Mouse (Mus musculus): ENCODE results near the gene Aars2. TPM values are rescaled to one million over a fixed set of nuclear protein-coding genes. Genes with fewer than 3 reads are reported as not detected.

The Aars2 gene
- total and polyA plus RNA-seq, 2 experiments from 2014 or later: 15.0 to 25.6 TPM

DNA sequence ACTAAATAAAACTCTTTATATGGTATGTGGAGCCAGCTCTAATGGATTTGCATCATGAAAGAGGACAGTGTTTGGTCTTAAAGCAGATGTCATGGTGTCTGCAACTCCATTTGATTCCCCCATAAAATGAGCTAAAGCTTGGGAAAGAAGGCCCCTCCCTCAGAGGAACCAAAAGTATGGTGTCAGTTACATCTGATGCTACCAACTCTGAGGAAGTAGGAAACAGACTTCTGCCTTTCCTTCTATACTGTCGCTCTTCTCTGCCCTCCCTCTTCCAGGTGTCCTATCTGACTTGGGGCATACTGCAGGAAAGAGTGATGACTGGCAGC is 59.4 kb downstream of the Aars2 start:
- H3K9ac ChIP-seq (replicated peaks; ENCODE audit: low read depth, low read length): no peak overlapping the region
- TF ChIP-seq CTCF (IDR thresholded peaks at IDR 0.05; ENCODE audit: low read depth) (no peak), EP300 (IDR thresholded peaks at IDR 0.05; ENCODE audit: low read depth) (no peak)
- peaks cover 54% of the 10 kb centered on the region for H3K36me3 ChIP-seq (replicated peaks; ENCODE audit: control insufficient read depth, insufficient read depth, low read length)
- H3K27ac ChIP-seq (ENCODE audit: low read depth): no peak overlapping the region
- no peak for ATAC-seq (ENCODE audit: insufficient read depth, low read depth)
- 58% methylated on average over 1 of the region's 1 CpGs for WGBS
- no peak overlapping the region for H3K4me3 ChIP-seq (ENCODE audit: low read depth, low read length)
- H3K4me1 ChIP-seq (ENCODE audit: control insufficient read depth, insufficient read depth): peaks cover 10% of the 10 kb centered on the region
- no peak overlapping the region for H3K4me2 ChIP-seq (ENCODE audit: low read depth, low read length)
- H3K27me3 ChIP-seq (ENCODE audit: control insufficient read depth, insufficient read depth, low read length): no peaks in the 10 kb centered on the region
- no peak for DNase-seq (ENCODE audit: low spot score)
- no peaks in the 10 kb centered on the region for H3K9me3 ChIP-seq (replicated peaks; ENCODE audit: control insufficient read depth, low read length)

- Histone ChIP-seq H3K4me1 (ENCODE audit: control insufficient read depth, insufficient read depth) (peaks cover 10% of the 10 kb centered on the region), H3K27me3 (ENCODE audit: control insufficient read depth, insufficient read depth, low read length) (no peaks in the 10 kb centered on the region), H3K36me3 (replicated peaks; ENCODE audit: control insufficient read depth, insufficient read depth, low read length) (peaks cover 60% of the 10 kb centered on the region), H3K27ac (ENCODE audit: low read depth) (0 out of 2 replicates have a peak overlapping the region, but pooled peaks have one; percentile 36), H3K4me3 (ENCODE audit: low read depth, low read length) (no peak overlapping the region), H3K9ac (replicated peaks; ENCODE audit: low read depth, low read length) (no peak overlapping the region), H3K9me3 (replicated peaks; ENCODE audit: control insufficient read depth, low read length) (no peaks in the 10 kb centered on the region), H3K4me2 (ENCODE audit: low read depth, low read length) (no peak overlapping the region)
- no peak for ATAC-seq (ENCODE audit: insufficient read depth, low read depth)
- no peak for DNase-seq (ENCODE audit: low spot score)
- no peak for TF ChIP-seq CTCF (IDR thresholded peaks at IDR 0.05; ENCODE audit: low read depth)
- no peak for TF ChIP-seq EP300 (IDR thresholded peaks at IDR 0.05; ENCODE audit: low read depth)
- 58% methylated on average over 18 of the region's 18 CpGs for WGBS
These were observed 59.9 kb downstream of the Aars2 start for GRCm38 (mm10) chr17:45566360-45567161.

DNA sequence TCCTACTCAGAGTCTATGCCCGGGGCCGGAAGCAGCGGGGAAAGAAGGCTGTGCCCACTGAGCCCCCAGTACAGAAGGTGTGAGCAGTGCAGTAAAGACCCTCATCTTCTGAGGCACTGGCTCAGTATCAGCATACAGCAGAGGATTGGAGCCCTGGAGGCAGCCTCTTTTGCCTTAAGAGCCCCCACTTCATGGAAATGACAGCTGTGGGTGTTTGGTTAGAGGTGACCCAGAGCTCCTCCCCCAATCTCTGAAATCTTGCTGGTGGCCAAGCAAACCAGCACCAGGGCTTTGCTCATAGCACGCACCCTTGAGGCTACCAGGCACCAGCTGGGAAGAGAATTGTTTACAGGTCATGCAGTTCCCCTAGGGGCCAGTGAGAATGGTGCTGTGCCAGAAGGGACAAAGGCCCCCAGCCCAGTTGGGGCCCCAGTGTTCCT is 60.5 kb downstream of the Aars2 start:
- H3K4me1 ChIP-seq (ENCODE audit: control insufficient read depth, insufficient read depth): peaks cover 13% of the 10 kb centered on the region
- no peaks in the 10 kb centered on the region for H3K9me3 ChIP-seq (replicated peaks; ENCODE audit: control insufficient read depth, low read length)
- DNase-seq (ENCODE audit: low spot score): no peak
- H3K9ac ChIP-seq (replicated peaks; ENCODE audit: low read depth, low read length): no peak overlapping the region
- H3K4me2 ChIP-seq (ENCODE audit: low read depth, low read length): no peak overlapping the region
- H3K4me3 ChIP-seq (ENCODE audit: low read depth, low read length): no peak overlapping the region
- H3K27ac ChIP-seq (ENCODE audit: low read depth): 0 out of 2 replicates have a peak overlapping the region, but pooled peaks have one; percentile 36
- no peak for ATAC-seq (ENCODE audit: insufficient read depth, low read depth)
- no peaks in the 10 kb centered on the region for H3K27me3 ChIP-seq (ENCODE audit: control insufficient read depth, insufficient read depth, low read length)
- TF ChIP-seq CTCF (IDR thresholded peaks at IDR 0.05; ENCODE audit: low read depth) (no peak), EP300 (IDR thresholded peaks at IDR 0.05; ENCODE audit: low read depth) (no peak)
- 35% methylated on average over 4 of the region's 4 CpGs for WGBS
- peaks cover 63% of the 10 kb centered on the region for H3K36me3 ChIP-seq (replicated peaks; ENCODE audit: control insufficient read depth, insufficient read depth, low read length)

DNA sequence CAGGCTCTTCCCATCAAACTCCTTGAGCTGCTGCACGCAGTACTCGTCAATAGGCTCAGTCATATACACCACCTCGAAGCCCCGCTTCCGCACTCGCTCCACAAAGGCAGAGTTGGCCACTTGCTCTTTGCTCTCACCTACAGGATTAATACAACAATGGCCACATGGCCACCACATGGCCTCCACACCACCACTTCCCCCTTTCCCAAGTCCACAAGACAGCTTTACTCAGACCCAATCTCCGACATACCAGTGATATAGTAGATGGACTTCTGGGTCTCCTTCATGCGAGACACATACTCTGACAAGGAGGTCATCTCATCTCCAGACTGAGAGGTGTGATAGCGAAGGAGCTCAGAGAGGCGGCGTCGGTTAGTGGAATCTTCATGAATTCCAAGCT is 62.3 kb downstream of the Aars2 start:
- peaks cover 12% of the 10 kb centered on the region for H3K4me1 ChIP-seq (ENCODE audit: control insufficient read depth, insufficient read depth)
- no peak overlapping the region for H3K4me2 ChIP-seq (ENCODE audit: low read depth, low read length)
- H3K27me3 ChIP-seq (ENCODE audit: control insufficient read depth, insufficient read depth, low read length): no peaks in the 10 kb centered on the region
- no peak overlapping the region for H3K9ac ChIP-seq (replicated peaks; ENCODE audit: low read depth, low read length)
- TF ChIP-seq CTCF (IDR thresholded peaks at IDR 0.05; ENCODE audit: low read depth) (no peak), EP300 (IDR thresholded peaks at IDR 0.05; ENCODE audit: low read depth) (no peak)
- peaks cover 63% of the 10 kb centered on the region for H3K36me3 ChIP-seq (replicated peaks; ENCODE audit: control insufficient read depth, insufficient read depth, low read length)
- H3K27ac ChIP-seq (ENCODE audit: low read depth): no peak overlapping the region
- WGBS: 82% methylated on average over 12 of the region's 12 CpGs
- ATAC-seq (ENCODE audit: insufficient read depth, low read depth) (no peak), DNase-seq (ENCODE audit: low spot score) (no peak)
- H3K4me3 ChIP-seq (ENCODE audit: low read depth, low read length): no peak overlapping the region
- H3K9me3 ChIP-seq (replicated peaks; ENCODE audit: control insufficient read depth, low read length): no peaks in the 10 kb centered on the region

GRCm38 (mm10) chr17:45569999-45570398 is 63.4 kb downstream of the Aars2 start:
- Histone ChIP-seq H3K27me3 (ENCODE audit: control insufficient read depth, insufficient read depth, low read length) (no peaks in the 10 kb centered on the region), H3K9ac (replicated peaks; ENCODE audit: low read depth, low read length) (no peak overlapping the region), H3K4me2 (ENCODE audit: low read depth, low read length) (no peak overlapping the region), H3K9me3 (replicated peaks; ENCODE audit: control insufficient read depth, low read length) (no peaks in the 10 kb centered on the region), H3K4me1 (ENCODE audit: control insufficient read depth, insufficient read depth) (peaks cover 10% of the 10 kb centered on the region; the same call in 1 of the 2 replicates), H3K36me3 (replicated peaks; ENCODE audit: control insufficient read depth, insufficient read depth, low read length) (peaks cover 63% of the 10 kb centered on the region), H3K27ac (ENCODE audit: low read depth) (no peak overlapping the region), H3K4me3 (ENCODE audit: low read depth, low read length) (no peak overlapping the region)
- TF ChIP-seq EP300 (IDR thresholded peaks at IDR 0.05; ENCODE audit: low read depth) (no peak), CTCF (IDR thresholded peaks at IDR 0.05; ENCODE audit: low read depth) (no peak)
- 74% methylated on average over 4 of the region's 4 CpGs for WGBS
- ATAC-seq (ENCODE audit: insufficient read depth, low read depth) (no peak), DNase-seq (ENCODE audit: low spot score) (no peak)

Other genes with a start within 250 kb of the Aars2 start
- gene Cdc5l, start 73.1 kb upstream of the Aars2 start, total RNA-seq (2014; rRNA removed; ENCODE audit: low replicate concordance): 16.5 and 19.6 TPM in 2 replicates
- 31.5 and 35.8 TPM in 2 replicates for gene Cdc5l, start 73.1 kb upstream of the Aars2 start, polyA plus RNA-seq (2015; fragmentation: Nextera tagmentation; extraction: Ambion mirVana)
- not detected in 2 replicates for gene Spats1, start 31.4 kb upstream of the Aars2 start, total RNA-seq (2014; rRNA removed; ENCODE audit: low replicate concordance)
- gene Spats1, start 31.4 kb upstream of the Aars2 start, polyA plus RNA-seq (2015; fragmentation: Nextera tagmentation; extraction: Ambion mirVana): 1.0 TPM in 2 replicates
- not detected in 2 replicates for gene Tcte1, start 16.6 kb downstream of the Aars2 start, total RNA-seq (2014; rRNA removed; ENCODE audit: low replicate concordance)
- gene Tcte1, start 16.6 kb downstream of the Aars2 start, polyA plus RNA-seq (2015; fragmentation: Nextera tagmentation; extraction: Ambion mirVana): 0.11 TPM in 1 of 2 replicates, not detected in the other
- 0.73 and 0.95 TPM in 2 replicates for gene Tmem151b, start 42.8 kb downstream of the Aars2 start, total RNA-seq (2014; rRNA removed; ENCODE audit: low replicate concordance)
- 0.04 and 0.16 TPM in 2 replicates for gene Tmem151b, start 42.8 kb downstream of the Aars2 start, polyA plus RNA-seq (2015; fragmentation: Nextera tagmentation; extraction: Ambion mirVana)
- gene Nfkbie, start 48.9 kb downstream of the Aars2 start, total RNA-seq (2014; rRNA removed; ENCODE audit: low replicate concordance): 1.2 and 3.0 TPM in 2 replicates
- gene Nfkbie, start 48.9 kb downstream of the Aars2 start, polyA plus RNA-seq (2015; fragmentation: Nextera tagmentation; extraction: Ambion mirVana): 1.7 and 1.9 TPM in 2 replicates
- 87.8 and 137 TPM in 2 replicates for gene Slc35b2, start 57.0 kb downstream of the Aars2 start, total RNA-seq (2014; rRNA removed; ENCODE audit: low replicate concordance)
- 64.8 and 68.3 TPM in 2 replicates for gene Slc35b2, start 57.0 kb downstream of the Aars2 start, polyA plus RNA-seq (2015; fragmentation: Nextera tagmentation; extraction: Ambion mirVana)
- gene Hsp90ab1, start 66.4 kb downstream of the Aars2 start, total RNA-seq (2014; rRNA removed; ENCODE audit: low replicate concordance): 716 and 846 TPM in 2 replicates
- gene Hsp90ab1, start 66.4 kb downstream of the Aars2 start, polyA plus RNA-seq (2015; fragmentation: Nextera tagmentation; extraction: Ambion mirVana): 756 and 767 TPM in 2 replicates
- 236 and 368 TPM in 2 replicates for gene Slc29a1, start 92.8 kb downstream of the Aars2 start, total RNA-seq (2014; rRNA removed; ENCODE audit: low replicate concordance)
- gene Slc29a1, start 92.8 kb downstream of the Aars2 start, polyA plus RNA-seq (2015; fragmentation: Nextera tagmentation; extraction: Ambion mirVana): 105 and 107 TPM in 2 replicates
- gene Mymx, start 95.3 kb downstream of the Aars2 start, total RNA-seq (2014; rRNA removed; ENCODE audit: low replicate concordance): not detected in 2 replicates
- not detected in 2 replicates for gene Mymx, start 95.3 kb downstream of the Aars2 start, polyA plus RNA-seq (2015; fragmentation: Nextera tagmentation; extraction: Ambion mirVana)
- 0.43 and 0.76 TPM in 2 replicates for gene Capn11, start 152.5 kb downstream of the Aars2 start, total RNA-seq (2014; rRNA removed; ENCODE audit: low replicate concordance)
- gene Capn11, start 152.5 kb downstream of the Aars2 start, polyA plus RNA-seq (2015; fragmentation: Nextera tagmentation; extraction: Ambion mirVana): not detected in 2 replicates
- gene Mrpl14, start 179.5 kb downstream of the Aars2 start, total RNA-seq (2014; rRNA removed; ENCODE audit: low replicate concordance): 34.7 and 98.0 TPM in 2 replicates
- 152 and 162 TPM in 2 replicates for gene Mrpl14, start 179.5 kb downstream of the Aars2 start, polyA plus RNA-seq (2015; fragmentation: Nextera tagmentation; extraction: Ambion mirVana)
- 79.1 and 81.5 TPM in 2 replicates for gene Tmem63b, start 180.1 kb downstream of the Aars2 start, total RNA-seq (2014; rRNA removed; ENCODE audit: low replicate concordance)
- 45.9 and 53.2 TPM in 2 replicates for gene Tmem63b, start 180.1 kb downstream of the Aars2 start, polyA plus RNA-seq (2015; fragmentation: Nextera tagmentation; extraction: Ambion mirVana)
- not detected in 2 replicates for gene 1600014C23Rik, start 227.0 kb downstream of the Aars2 start, total RNA-seq (2014; rRNA removed; ENCODE audit: low replicate concordance)
- 0.25 TPM in 1 of 2 replicates, not detected in the other for gene 1600014C23Rik, start 227.0 kb downstream of the Aars2 start, polyA plus RNA-seq (2015; fragmentation: Nextera tagmentation; extraction: Ambion mirVana)